Comparison of ENCODE assay signal across 8 mouse cellular contexts in genomic region chr3:89961436-89961835, GRCm38 (mm10). TPM values are rescaled to one million over a fixed set of nuclear protein-coding genes. Genes with fewer than 3 reads are reported as not detected.
A peak's percentile ranks its signal among the peaks of the same experiment; 100 is the strongest.
DNase-seq lines count a peak whose midpoint lies in the region; ATAC-seq and TF ChIP-seq lines count a peak whose summit lies in the region.

No protein-coding gene starts in this region.

- H3K4me3 ChIP-seq in gastrocnemius, adult 2 months, result peak overlapping the region; percentile 87
- peak overlapping the region; percentile 89 to 95 (median 94) for H3K4me3 ChIP-seq in CH12.LX (replicated peaks in 1 of 3; ENCODE audit: low read depth in 2 of 3, low read length in 2 of 3, poor library complexity in 1 of 3)
- H3K4me3 ChIP-seq in heart, embryonic 15.5 days, result peak overlapping the region; percentile 73
- H3K4me3 ChIP-seq in macrophage (ENCODE audit: inconsistent target), result peak overlapping the region; percentile 75; the same call in 1 of the 2 replicates

- no peak for ATAC-seq in heart, embryonic 15.5 days (replicated peaks; ENCODE audit: insufficient number of reproducible peaks, insufficient read depth, low FRiP score, low read depth)

- DNase-seq in gastrocnemius, adult 2 months, result no peak
- DNase-seq in gastrocnemius, postnatal 36 days, result no peak
- peak; percentile 39 for DNase-seq in CH12.LX (ENCODE audit: extremely low read depth)
- DNase-seq in frontal cortex, adult 2 months (ENCODE audit: extremely low spot score in 1 of 2, low spot score in 1 of 2), result no peak
- DNase-seq in frontal cortex, postnatal 10 days (ENCODE audit: low spot score in 2 of 2), result no peak
- DNase-seq in right cerebral cortex, adult 18-20 months, result no peak

- in situ Hi-C loops in CH12.LX (cut with MboI; ENCODE audit: low pct_ligation_motif_present, low pct_unique_long_range_greater_than_20kb, low sequenced_read_pairs), result loop anchor here (10.0 to 25.0 kb wide), 2 partner anchors 113 to 174 kb away; partner anchors contain the start of gene Tpm3

- peak overlapping the region; percentile 98 for H3K4me2 ChIP-seq in CH12.LX (ENCODE audit: insufficient read depth, low read depth, poor library complexity, severe bottlenecking)
- peak overlapping the region; percentile 87 for H3K4me2 ChIP-seq in heart, embryonic 15.5 days

- no peak for TF ChIP-seq RAD21 in CH12.LX (IDR thresholded peaks at IDR 0.05; ENCODE audit: low read depth, low read length)

- 24% methylated on average over 4 of the region's 4 CpGs for WGBS in heart, embryonic 15.5 days
- WGBS in macrophage (ENCODE audit: missing documents), result 19% methylated on average over 4 of the region's 4 CpGs

- H3K36me3 ChIP-seq in CH12.LX (replicated peaks in 1 of 2; ENCODE audit: control insufficient read depth in 1 of 2, insufficient read depth in 1 of 2, low read length in 1 of 2) (peaks cover 15 to 48% of the 10 kb centered on the region in 2 experiments), macrophage (ENCODE audit: inconsistent target) (0 out of 2 replicates have a peak, but pooled peaks cover 6% of the 10 kb centered on the region)
- peaks cover 24% of the 10 kb centered on the region for H3K36me3 ChIP-seq in heart, embryonic 15.5 days

- TF ChIP-seq CTCF in gastrocnemius, adult 2 months (IDR thresholded peaks at IDR 0.05), result no peak
- no peak for TF ChIP-seq CTCF in CH12.LX (conservative IDR thresholded peaks at IDR 0.05 in 1 of 2, IDR thresholded peaks at IDR 0.05 in 1 of 2; ENCODE audit: low read depth in 2 of 2, low read length in 2 of 2)

- H3K27me3 ChIP-seq in CH12.LX (replicated peaks), result no peaks in the 10 kb centered on the region
- no peaks in the 10 kb centered on the region for H3K27me3 ChIP-seq in heart, embryonic 15.5 days

- H3K9me3 ChIP-seq in CH12.LX (replicated peaks; ENCODE audit: low read length), result peaks cover 2% of the 10 kb centered on the region
- H3K9me3 ChIP-seq in heart, embryonic 15.5 days (replicated peaks), result no peaks in the 10 kb centered on the region

- TF ChIP-seq POLR2A in CH12.LX (IDR thresholded peaks at IDR 0.05; ENCODE audit: low read depth, low read length), result peak; percentile 38

- TF ChIP-seq EP300 in CH12.LX (IDR thresholded peaks at IDR 0.05; ENCODE audit: low read length), result peak; percentile 38; the same call in 1 of the 2 replicates

- H3K79me2 ChIP-seq in CH12.LX (replicated peaks; ENCODE audit: control insufficient read depth, extremely low read depth, insufficient read depth, poor library complexity, severe bottlenecking) (peaks cover 28% of the 10 kb centered on the region), macrophage (ENCODE audit: inconsistent target) (peaks cover 25% of the 10 kb centered on the region)

- intact Hi-C loops in gastrocnemius, adult 2 months (cut with DNase I), result no loop called here
- intact Hi-C loops in gastrocnemius, postnatal 36 days (cut with DNase I), result loop anchor here (10.0 kb wide), 1 partner anchor 177 kb away; no protein-coding TSS in a partner anchor

- peak overlapping the region; percentile 94 for H3K27ac ChIP-seq in gastrocnemius, adult 2 months
- H3K27ac ChIP-seq in CH12.LX (ENCODE audit: insufficient read depth, low read depth) (peak overlapping the region; percentile 20), macrophage (peak overlapping the region; percentile 21; the same call in 1 of the 2 replicates)
- peak overlapping the region; percentile 99 for H3K27ac ChIP-seq in heart, embryonic 15.5 days

- peak overlapping the region; percentile 83 for H3K9ac ChIP-seq in CH12.LX (ENCODE audit: insufficient read depth, low read depth)
- H3K9ac ChIP-seq in heart, embryonic 15.5 days, result peak overlapping the region; percentile 96; the same call in 1 of the 2 replicates

- dilution Hi-C loops in CH12.LX (cut with MboI; ENCODE audit: extremely low pct_ligation_motif_present, extremely low pct_unique_long_range_greater_than_20kb, low sequenced_read_pairs), result no loop called here

- peaks cover 21 to 74% of the 10 kb centered on the region in 2 experiments for H3K4me1 ChIP-seq in CH12.LX (ENCODE audit: control insufficient read depth in 1 of 2, insufficient read depth in 2 of 2)
- peaks cover 47% of the 10 kb centered on the region for H3K4me1 ChIP-seq in heart, embryonic 15.5 days (replicated peaks)

TF ChIP-seq in CH12.LX, 34 proteins besides CTCF, POLR2A, EP300 and RAD21 (continues in another document):
- TF ChIP-seq USF2 (conservative IDR thresholded peaks at IDR 0.05; ENCODE audit: low read depth, low read length) (no peak), MEF2A (IDR thresholded peaks at IDR 0.05; ENCODE audit: borderline replicate concordance, low read depth, low read length) (0 out of 2 replicates have a peak, but pooled peaks have one; percentile 18), USF1 (IDR thresholded peaks at IDR 0.05; ENCODE audit: low read depth, low read length) (no peak), E2F4 (IDR thresholded peaks at IDR 0.05; ENCODE audit: insufficient replicate concordance, low read depth, low read length) (no peak), NELFE (IDR thresholded peaks at IDR 0.05; ENCODE audit: low read depth, low read length) (no peak), CHD1 (IDR thresholded peaks at IDR 0.05; ENCODE audit: low read depth, low read length) (no peak), SMC3 (IDR thresholded peaks at IDR 0.05; ENCODE audit: low read depth, low read length) (no peak), TCF12 (IDR thresholded peaks at IDR 0.05; ENCODE audit: low read depth, low read length) (0 out of 2 replicates have a peak, but pooled peaks have one; percentile 51), ETS1 (conservative IDR thresholded peaks at IDR 0.05; ENCODE audit: low read depth, low read length) (0 out of 2 replicates have a peak, but pooled peaks have one; percentile 15), MYC (IDR thresholded peaks at IDR 0.05; ENCODE audit: low read depth, low read length) (peak; percentile 66; the same call in 1 of the 2 replicates), NRF1 (IDR thresholded peaks at IDR 0.05; ENCODE audit: low read depth, low read length) (no peak), HCFC1 (IDR thresholded peaks at IDR 0.05; ENCODE audit: low read depth, low read length) (no peak), JUN (IDR thresholded peaks at IDR 0.05; ENCODE audit: insufficient read depth, low read depth, low read length) (no peak), SIN3A (IDR thresholded peaks at IDR 0.05; ENCODE audit: low read length) (peak; percentile 68), MAZ (IDR thresholded peaks at IDR 0.05; ENCODE audit: low read depth, low read length) (no peak), BHLHE40 (IDR thresholded peaks at IDR 0.05; ENCODE audit: low read depth, low read length) (0 out of 2 replicates have a peak, but pooled peaks have one; percentile 14), CHD2 (IDR thresholded peaks at IDR 0.05; ENCODE audit: low read length) (0 out of 2 replicates have a peak, but pooled peaks have one; percentile 23), TBP (conservative IDR thresholded peaks at IDR 0.05; ENCODE audit: low read depth, low read length) (0 out of 2 replicates have a peak, but pooled peaks have one; percentile 13), ZC3H11A (IDR thresholded peaks at IDR 0.05; ENCODE audit: low read depth, low read length) (no peak), MAFK (IDR thresholded peaks at IDR 0.05; ENCODE audit: insufficient replicate concordance, low read length) (no peak), PAX5 (IDR thresholded peaks at IDR 0.05; ENCODE audit: low read length) (no peak)

RNA-seq across cellular contexts. Expression of gene Atp8b2, which starts 1.9 kb away (rescaled TPM):
- total RNA-seq in gastrocnemius, adult 2 months (2021), result 1 to 10 TPM; 6.0 to 9.8 TPM
- 10 to 100 TPM; 12.5 to 15.3 TPM for total RNA-seq in gastrocnemius, postnatal 36 days (2021)
- total RNA-seq in CH12.LX (2012; rRNA removed) (35.8 and 51.8 TPM in 2 replicates), CH12.LX (2014; rRNA removed) (33.2 and 34.2 TPM in 2 replicates)
- polyA plus RNA-seq in CH12.LX (2012; ENCODE audit: insufficient read length, low read depth) (31.3 and 44.4 TPM in 2 replicates), macrophage (2018) (8.0 to 10.1 TPM (median 10.0 TPM) in 3 replicates)
- polyA plus RNA-seq in heart, embryonic 15.5 days (2015; fragmentation: Nextera tagmentation; extraction: Ambion mirVana), result 9.9 and 14.2 TPM in 2 replicates
- 100 to 1,000 TPM in 1 of 26 experiments, 10 to 100 TPM in 22, 1 to 10 TPM in 3; 5.4 to 106 (median 49.9) TPM for total RNA-seq in macrophage (2018; cell fraction: chromatin; rRNA removed)
- 10 to 100 TPM in 15 of 26 experiments, 1 to 10 TPM in 11; 5.0 to 15.7 (median 10.8) TPM for total RNA-seq in macrophage (2018; cell fraction: cytosol; rRNA removed)
- 10 to 100 TPM in 25 of 26 experiments, 1 to 10 TPM in 1; 9.4 to 81.2 (median 22.3) TPM for total RNA-seq in macrophage (2018; cell fraction: nucleus; rRNA removed)
- 104 and 105 TPM in 2 replicates for polyA plus RNA-seq in frontal cortex, adult 2 months (2012; rRNA removed)

RNA-seq across cellular contexts. Expression of gene Hax1, which starts 37.1 kb away (rescaled TPM):
- total RNA-seq in gastrocnemius, adult 2 months (2021), result 10 to 100 TPM; 52.2 to 57.7 TPM
- 10 to 100 TPM; 41.9 to 49.5 TPM for total RNA-seq in gastrocnemius, postnatal 36 days (2021)
- 268 and 353 TPM in 2 replicates for total RNA-seq in CH12.LX (2012; rRNA removed)
- 294 and 302 TPM in 2 replicates for total RNA-seq in CH12.LX (2014; rRNA removed)
- polyA plus RNA-seq in CH12.LX (2012; ENCODE audit: insufficient read length, low read depth), result 304 and 319 TPM in 2 replicates
- polyA plus RNA-seq in heart, embryonic 15.5 days (2015; fragmentation: Nextera tagmentation; extraction: Ambion mirVana), result 78.8 and 85.8 TPM in 2 replicates
- 100 to 1,000 TPM in 13 of 26 experiments, 10 to 100 TPM in 13; 48.7 to 156 (median 100) TPM for total RNA-seq in macrophage (2018; cell fraction: chromatin; rRNA removed)
- 100 to 1,000 TPM in 16 of 26 experiments, 10 to 100 TPM in 10; 79.7 to 159 (median 118) TPM for total RNA-seq in macrophage (2018; cell fraction: cytosol; rRNA removed)
- 100 to 1,000 TPM in 14 of 26 experiments, 10 to 100 TPM in 12; 43.9 to 145 (median 106) TPM for total RNA-seq in macrophage (2018; cell fraction: nucleus; rRNA removed)
- 77.9 to 113 TPM (median 113 TPM) in 3 replicates for polyA plus RNA-seq in macrophage (2018)
- polyA plus RNA-seq in frontal cortex, adult 2 months (2012; rRNA removed), result 88.0 and 96.1 TPM in 2 replicates

RNA-seq across cellular contexts. Expression of gene Il6ra, which starts 48.4 kb away (rescaled TPM):
- total RNA-seq in gastrocnemius, adult 2 months (2021), result 1 to 10 TPM; 4.3 to 6.4 TPM
- total RNA-seq in gastrocnemius, postnatal 36 days (2021), result 1 to 10 TPM; 4.4 to 4.8 TPM
- total RNA-seq in CH12.LX (2012; rRNA removed), result 1.4 and 2.2 TPM in 2 replicates
- total RNA-seq in CH12.LX (2014; rRNA removed), result 1.4 and 1.6 TPM in 2 replicates
- polyA plus RNA-seq in CH12.LX (2012; ENCODE audit: insufficient read length, low read depth), result 4.4 and 4.8 TPM in 2 replicates
- polyA plus RNA-seq in heart, embryonic 15.5 days (2015; fragmentation: Nextera tagmentation; extraction: Ambion mirVana), result 1.1 and 1.7 TPM in 2 replicates
- total RNA-seq in macrophage (2018; cell fraction: chromatin; rRNA removed), result 10 to 100 TPM in 21 of 26 experiments, 1 to 10 TPM in 5; 1.8 to 69.3 (median 37.4) TPM
- 10 to 100 TPM in 25 of 26 experiments, 1 to 10 TPM in 1; 9.7 to 75.5 (median 34.8) TPM for total RNA-seq in macrophage (2018; cell fraction: cytosol; rRNA removed)
- 100 to 1,000 TPM in 2 of 26 experiments, 10 to 100 TPM in 24; 11.0 to 113 (median 57.1) TPM for total RNA-seq in macrophage (2018; cell fraction: nucleus; rRNA removed)
- 19.4 to 52.9 TPM (median 29.9 TPM) in 3 replicates for polyA plus RNA-seq in macrophage (2018)
- 1.7 and 2.3 TPM in 2 replicates for polyA plus RNA-seq in frontal cortex, adult 2 months (2012; rRNA removed)

Comparison
In these comparisons a context has a peak if more than half of its experiments do, and no peak if none do; other contexts are left out.
1. H3K27ac ChIP-seq: peak in every context shown above with its lines; median percentile 99 in heart, embryonic 15.5 days; 94 in gastrocnemius, adult 2 months; 21 in macrophage; 20 in CH12.LX.